ENCODE assay signal across 18 mouse cellular contexts in genomic region chr17:27329791-27330190, GRCm38 (mm10).
DNase-seq lines count a peak whose midpoint lies in the region; TF ChIP-seq lines count a peak whose summit lies in the region.
"Had no signal": no experiment of that assay in that cellular context is flagged by ENCODE, and none has a peak within 500 bp of the region (broad histone marks: within the 10 kb centered on the region; RNA-seq: fewer than 3 reads in every experiment).

No protein-coding gene starts in this region.

- H3K27ac ChIP-seq in kidney, adult 2 months (ENCODE audit: insufficient read depth, low read depth, low read length): no peak overlapping the region
- H3K27ac ChIP-seq in testis, adult 2 months (ENCODE audit: control insufficient read depth, insufficient read depth, low read depth, low read length): peak overlapping the region; percentile 67
- no peak overlapping the region for H3K27ac ChIP-seq in layer of hippocampus, adult 2 months
- H3K27ac ChIP-seq: forebrain, embryonic 10.5 days; heart, embryonic 13.5 days; kidney, postnatal 0 days; midbrain, embryonic 15.5 days had no signal

- 73% methylated on average over 6 of the region's 6 CpGs for WGBS in kidney, adult 2 months

- no peaks in the 10 kb centered on the region; the same call in 1 of the 2 replicates for H3K4me1 ChIP-seq in kidney, adult 2 months (ENCODE audit: control insufficient read depth, insufficient read depth, low read length)
- H3K4me1 ChIP-seq in testis, adult 2 months (ENCODE audit: control insufficient read depth, insufficient read depth, low read length): peaks cover 34% of the 10 kb centered on the region

- DNase-seq in cerebellum, postnatal 10 days: peak; percentile 92 to 93
- no peak for DNase-seq in cerebellum, adult 11 months
- peak; percentile 8 for DNase-seq in kidney, adult 2 months
- no peak for DNase-seq in kidney, adult 8-10 months
- DNase-seq in right cerebral cortex, postnatal 10 days (ENCODE audit: low spot score in 2 of 2): peak; percentile 57 to 66
- no peak for DNase-seq in right cerebral cortex, postnatal 25 days
- DNase-seq in layer of hippocampus, adult 2 months (ENCODE audit: low spot score in 2 of 2): no peak
- DNase-seq: adrenal gland, postnatal 25 days; cerebellum, adult 18-20 months; gastrocnemius, postnatal 36 days; liver; lung, postnatal 14 days; spleen, adult 18-20 months had no signal

- no peak overlapping the region for H3K4me3 ChIP-seq in kidney, adult 2 months (ENCODE audit: insufficient read depth, low read depth, low read length)
- no peak overlapping the region for H3K4me3 ChIP-seq in testis, adult 2 months (ENCODE audit: control insufficient read depth, low read depth, low read length)
- no peak overlapping the region for H3K4me3 ChIP-seq in layer of hippocampus, adult 2 months
- H3K4me3 ChIP-seq: forebrain, embryonic 10.5 days; heart, embryonic 13.5 days; midbrain, embryonic 15.5 days had no signal

- no peaks in the 10 kb centered on the region for H3K27me3 ChIP-seq in kidney, adult 2 months (replicated peaks; ENCODE audit: control insufficient read depth, insufficient read depth, low read length)
- no peaks in the 10 kb centered on the region for H3K27me3 ChIP-seq in testis, adult 2 months (ENCODE audit: control insufficient read depth, insufficient read depth, low read length)

- TF ChIP-seq POLR2A in kidney, adult 2 months (IDR thresholded peaks at IDR 0.05; ENCODE audit: low read depth, low read length): no peak
- TF ChIP-seq POLR2A in testis, adult 2 months (IDR thresholded peaks at IDR 0.05; ENCODE audit: control insufficient read depth, low read depth, low read length): peak; percentile 41; the same call in 1 of the 2 replicates

- TF ChIP-seq CTCF in kidney, adult 2 months (conservative IDR thresholded peaks at IDR 0.05; ENCODE audit: insufficient read depth, insufficient read length, low read depth, low read length): no peak
- 0 out of 2 replicates have a peak, but pooled peaks have one; percentile 8 for TF ChIP-seq CTCF in testis, adult 2 months (IDR thresholded peaks at IDR 0.05; ENCODE audit: control insufficient read depth, insufficient read depth, insufficient replicate concordance, low read depth, low read length)
- no peak for TF ChIP-seq CTCF in layer of hippocampus, adult 2 months (conservative IDR thresholded peaks at IDR 0.05)

- H3K36me3 ChIP-seq in kidney, adult 2 months (ENCODE audit: control insufficient read depth, insufficient read depth, low read length): no peaks in the 10 kb centered on the region
- no peaks in the 10 kb centered on the region for H3K36me3 ChIP-seq in testis, adult 2 months (ENCODE audit: control insufficient read depth, insufficient read depth, low read length)
- H3K36me3 ChIP-seq: forebrain, embryonic 10.5 days; heart, embryonic 13.5 days; midbrain, embryonic 15.5 days had no signal

Comparison
In these comparisons a context has a peak if more than half of its experiments do, and no peak if none do; other contexts are left out.
1. DNase-seq: peak in cerebellum, postnatal 10 days (2 of 2), kidney, adult 2 months (single experiment) and right cerebral cortex, postnatal 10 days (2 of 2); none in cerebellum, adult 11 months (single experiment), kidney, adult 8-10 months (0 of 2), right cerebral cortex, postnatal 25 days (single experiment) and layer of hippocampus, adult 2 months (0 of 2).